Mouse (Mus musculus) limb, embryonic 12.5 days (tissue): Measurements from ENCODE around the gene Tsen54. TPM values are rescaled to one million over a fixed set of nuclear protein-coding genes. Genes with fewer than 3 reads are reported as not detected.

ENCODE experiments used
- ATAC-seq: fragments of 200-750 bp; cut with Nextera tagmentation; 2 replicates; pipeline ENCODE4 v1.8.0; 2017; ENCODE audit warnings: low read depth, moderate TSS enrichment; ENCODE audit not compliant: insufficient number of reproducible peaks, insufficient read depth, low FRiP score, low TSS enrichment
- H3K27ac ChIP-seq: fragments of 300-500 bp; sonication (generic); 2 replicates; pipeline ENCODE4 v1.5.1; 2016; ENCODE audit warnings: mild to moderate bottlenecking, moderate library complexity
- H3K27me3 ChIP-seq: fragments of 300-500 bp; sonication (generic); 2 replicates; pipeline ENCODE4 v1.6.1; 2016; ENCODE audit warnings: mild to moderate bottlenecking, moderate library complexity
- H3K36me3 ChIP-seq: fragments of 300-500 bp; sonication (generic); 2 replicates; pipeline ENCODE4 v1.6.1; 2016; ENCODE audit warnings: mild to moderate bottlenecking, moderate library complexity
- H3K4me1 ChIP-seq: fragments of 300-500 bp; sonication (generic); replicated peaks from 2 replicates; pipeline ENCODE4 v1.6.1; 2016
- H3K4me2 ChIP-seq: fragments of 300-500 bp; sonication (generic); 2 replicates; pipeline ENCODE4 v1.6.1; 2016; ENCODE audit warnings: mild to moderate bottlenecking, moderate library complexity
- H3K4me3 ChIP-seq: fragments of 300-500 bp; sonication (generic); replicated peaks from 2 replicates; pipeline ENCODE4 v1.5.1; 2016; ENCODE audit warnings: mild to moderate bottlenecking
- H3K9ac ChIP-seq: fragments of 300-500 bp; sonication (generic); replicated peaks from 2 replicates; pipeline ENCODE4 v1.6.1; 2016; ENCODE audit warnings: mild to moderate bottlenecking, moderate library complexity
- H3K9me3 ChIP-seq: fragments of 300-500 bp; sonication (generic); 2 replicates; pipeline ENCODE4 v1.6.1; 2016; ENCODE audit warnings: mild to moderate bottlenecking, moderate library complexity
- WGBS: fragments of 180-500 bp; shearing (Covaris S2); methylation state at CpG from one replicate; pipeline ENCODE4 v1.1.7; 2016; 5-methylcytosine and 5-hydroxymethylcytosine counted together
- polyA plus RNA-seq: library from polyadenylated mRNA; unstranded; fragments of >200 nt; fragmentation: Nextera tagmentation; extraction: Ambion mirVana; gene quantifications from 2 replicates; pipeline ENCODE4 v1.2.1, GENCODE M21; 2016

Gene Tsen54
- polyA plus RNA-seq, 1 experiment from 2014 or later = 36.1 TPM

- Histone ChIP-seq H3K9me3 (no peaks in the 10 kb centered on the region), H3K4me2 (no peak overlapping the region), H3K4me1 (peaks cover 4% of the 10 kb centered on the region; the same call in 1 of the 2 replicates), H3K36me3 (peaks cover 95% of the 10 kb centered on the region), H3K27ac (no peak overlapping the region), H3K27me3 (no peaks in the 10 kb centered on the region), H3K9ac (no peak overlapping the region), H3K4me3 (no peak overlapping the region)
- ATAC-seq = no peak
- 94% methylated on average over 24 of the region's 24 CpGs for WGBS
These were observed 11.3 kb upstream of the Tsen54 start for GRCm38 (mm10) chr11:115803072-115803709.

DNA sequence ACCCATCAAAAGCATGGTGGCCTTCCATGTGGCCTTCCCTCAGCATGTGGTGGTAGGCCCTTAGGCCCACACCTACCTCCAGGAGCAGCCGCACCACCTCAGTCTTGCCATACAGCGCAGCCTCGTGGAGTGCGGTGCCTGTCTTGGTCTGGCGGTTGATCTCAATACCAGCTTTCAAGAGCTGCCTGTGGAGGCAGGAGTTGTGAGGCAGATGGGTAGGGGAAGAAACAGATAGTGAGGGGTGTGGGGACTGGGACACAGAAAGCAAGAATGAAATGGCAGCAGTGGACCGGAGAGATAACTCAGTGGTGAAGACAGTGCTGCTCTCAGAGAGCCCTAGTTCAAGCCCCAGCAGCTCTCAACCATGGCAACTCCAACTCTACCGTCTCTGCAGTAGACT, 9.5 kb upstream of the Tsen54 start:
- Histone ChIP-seq H3K27ac (no peak overlapping the region), H3K4me3 (no peak overlapping the region), H3K36me3 (peaks cover 93% of the 10 kb centered on the region), H3K4me1 (peaks cover 22% of the 10 kb centered on the region), H3K9me3 (no peaks in the 10 kb centered on the region), H3K27me3 (no peaks in the 10 kb centered on the region), H3K4me2 (no peak overlapping the region), H3K9ac (no peak overlapping the region)
- WGBS = 97% methylated on average over 7 of the region's 7 CpGs
- no peak for ATAC-seq

DNA sequence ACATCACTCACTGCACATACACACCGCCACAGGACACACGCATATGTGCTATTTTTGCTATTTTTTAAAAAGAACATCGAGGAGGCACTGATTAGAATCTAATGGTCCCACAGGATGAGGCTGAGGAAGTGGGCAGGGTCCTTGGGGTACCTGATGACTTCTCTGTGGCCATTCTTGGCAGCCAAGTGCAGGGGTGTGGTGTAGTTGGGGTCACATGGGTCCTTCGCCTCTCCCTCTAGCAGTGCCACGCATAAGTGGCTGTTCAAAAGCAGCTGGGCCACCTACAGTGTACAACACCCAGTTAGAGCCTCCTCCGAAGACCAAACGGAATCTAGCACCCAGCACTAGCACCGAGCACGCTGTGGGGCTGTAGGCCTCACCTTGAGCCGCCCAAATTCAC, 8.4 kb upstream of the Tsen54 start:
- WGBS = 92% methylated on average over 10 of the region's 10 CpGs
- Histone ChIP-seq H3K27ac (no peak overlapping the region), H3K4me2 (no peak overlapping the region), H3K4me1 (peaks cover 34% of the 10 kb centered on the region), H3K4me3 (no peak overlapping the region), H3K9ac (no peak overlapping the region), H3K36me3 (peaks cover 93% of the 10 kb centered on the region), H3K27me3 (no peaks in the 10 kb centered on the region), H3K9me3 (no peaks in the 10 kb centered on the region)
- no peak for ATAC-seq

DNA sequence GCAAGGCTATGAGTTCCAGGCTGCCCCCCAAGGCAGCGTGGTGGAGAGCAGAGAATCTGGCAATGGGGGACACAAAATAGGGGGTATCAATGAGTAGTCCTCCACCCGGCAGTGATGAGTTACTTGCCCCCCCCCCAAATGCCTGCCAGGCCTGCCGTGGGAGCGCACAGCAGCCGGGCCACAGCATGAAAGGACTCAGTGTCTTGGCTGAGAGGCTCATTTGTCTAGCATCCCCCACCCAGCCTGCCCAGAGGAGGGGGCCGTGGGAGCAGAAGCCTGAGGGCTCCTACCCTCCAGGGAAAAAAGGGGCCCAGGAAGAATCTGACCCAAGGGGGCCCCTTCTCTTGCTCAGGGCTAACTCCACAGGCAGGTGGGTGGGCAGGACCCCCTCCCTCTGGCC, 7.2 kb upstream of the Tsen54 start:
- H3K27ac ChIP-seq = peak overlapping the region; percentile 23; the same call in 1 of the 2 replicates

GRCm38 (mm10) chr11:115807971-115808370, 6.6 kb upstream of the Tsen54 start:
- H3K36me3 ChIP-seq = peaks cover 84% of the 10 kb centered on the region
- H3K27me3 ChIP-seq = no peaks in the 10 kb centered on the region
- no peak overlapping the region for H3K9ac ChIP-seq
- H3K4me1 ChIP-seq = peaks cover 51% of the 10 kb centered on the region
- no peak overlapping the region for H3K4me3 ChIP-seq
- no peaks in the 10 kb centered on the region for H3K9me3 ChIP-seq
- no peak for ATAC-seq
- WGBS = 80% methylated on average over 11 of the region's 11 CpGs
- 0 out of 2 replicates have a peak overlapping the region, but pooled peaks have one; percentile 66 for H3K27ac ChIP-seq
- no peak overlapping the region; the same call in 1 of the 2 replicates for H3K4me2 ChIP-seq

More for the DNA sequence above, 7.2 kb upstream of the Tsen54 start:
- H3K9ac ChIP-seq = peak overlapping the region; percentile 4; the same call in 1 of the 2 replicates
- 90% methylated on average over 6 of the region's 6 CpGs for WGBS
- no peak overlapping the region for H3K4me2 ChIP-seq
- ATAC-seq = no peak
- no peaks in the 10 kb centered on the region for H3K9me3 ChIP-seq
- no peaks in the 10 kb centered on the region for H3K27me3 ChIP-seq
- no peak overlapping the region for H3K4me3 ChIP-seq
- H3K4me1 ChIP-seq = peaks cover 45% of the 10 kb centered on the region
- peaks cover 91% of the 10 kb centered on the region for H3K36me3 ChIP-seq

GRCm38 (mm10) chr11:115808696-115809310, 5.7 kb upstream of the Tsen54 start:
- peak overlapping the region; percentile 66 for H3K27ac ChIP-seq
- peak overlapping the region; percentile 13 for H3K4me3 ChIP-seq
- ATAC-seq = no peak
- H3K4me2 ChIP-seq = peak overlapping the region; percentile 41
- no peaks in the 10 kb centered on the region for H3K27me3 ChIP-seq
- WGBS = 56% methylated on average over 10 of the region's 10 CpGs
- peaks cover 76% of the 10 kb centered on the region for H3K36me3 ChIP-seq
- peaks cover 51% of the 10 kb centered on the region for H3K4me1 ChIP-seq
- H3K9me3 ChIP-seq = no peaks in the 10 kb centered on the region
- H3K9ac ChIP-seq = peak overlapping the region; percentile 34; the same call in 1 of the 2 replicates

- ATAC-seq = no peak
- Histone ChIP-seq H3K36me3 (peaks cover 72% of the 10 kb centered on the region), H3K9ac (peak overlapping the region; percentile 34; the same call in 1 of the 2 replicates), H3K9me3 (no peaks in the 10 kb centered on the region), H3K27ac (peak overlapping the region; percentile 66), H3K4me2 (peak overlapping the region; percentile 41), H3K4me1 (peaks cover 54% of the 10 kb centered on the region), H3K4me3 (peak overlapping the region; percentile 13), H3K27me3 (no peaks in the 10 kb centered on the region)
- WGBS = 71% methylated on average over 8 of the region's 8 CpGs
These were observed 5.2 kb upstream of the Tsen54 start for GRCm38 (mm10) chr11:115809311-115809781.

DNA sequence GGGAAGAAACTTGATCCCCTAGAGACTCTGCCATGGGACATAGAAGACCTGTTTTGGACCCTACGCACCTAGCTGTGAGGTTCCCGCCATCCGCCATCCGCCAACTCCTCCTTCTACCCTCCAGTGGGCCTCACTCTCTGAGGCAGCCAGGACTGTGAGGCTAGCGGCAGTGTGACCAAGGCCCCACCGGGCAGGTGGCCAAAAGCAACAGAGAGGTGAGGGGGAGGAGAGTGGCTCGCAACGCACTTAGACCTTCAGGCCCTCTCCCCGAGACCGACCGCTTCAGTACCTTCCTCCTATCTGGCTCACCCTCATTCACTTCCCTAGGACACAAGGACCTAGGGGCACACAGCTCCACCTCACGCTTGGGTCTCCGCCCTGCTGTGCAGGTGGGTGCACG, 4.1 kb upstream of the Tsen54 start:
- H3K4me1 ChIP-seq = peaks cover 61% of the 10 kb centered on the region
- 0 out of 2 replicates have a peak overlapping the region, but pooled peaks have one; percentile 64 for H3K27ac ChIP-seq
- no peaks in the 10 kb centered on the region for H3K27me3 ChIP-seq
- H3K9me3 ChIP-seq = no peaks in the 10 kb centered on the region
- no peak for ATAC-seq
- WGBS = 83% methylated on average over 14 of the region's 14 CpGs
- H3K9ac ChIP-seq = no peak overlapping the region
- peak overlapping the region; percentile 95 for H3K4me3 ChIP-seq
- peak overlapping the region; percentile 89 for H3K4me2 ChIP-seq
- H3K36me3 ChIP-seq = peaks cover 61% of the 10 kb centered on the region

GRCm38 (mm10) chr11:115811381-115812093, 3.0 kb upstream of the Tsen54 start:
- Histone ChIP-seq H3K4me1 (peaks cover 68% of the 10 kb centered on the region), H3K27me3 (no peaks in the 10 kb centered on the region), H3K27ac (no peak overlapping the region), H3K9ac (peak overlapping the region; percentile 83), H3K36me3 (peaks cover 52% of the 10 kb centered on the region), H3K9me3 (no peaks in the 10 kb centered on the region), H3K4me2 (peak overlapping the region; percentile 89), H3K4me3 (peak overlapping the region; percentile 95)
- ATAC-seq = no peak
- 82% methylated on average over 20 of the region's 20 CpGs for WGBS

DNA sequence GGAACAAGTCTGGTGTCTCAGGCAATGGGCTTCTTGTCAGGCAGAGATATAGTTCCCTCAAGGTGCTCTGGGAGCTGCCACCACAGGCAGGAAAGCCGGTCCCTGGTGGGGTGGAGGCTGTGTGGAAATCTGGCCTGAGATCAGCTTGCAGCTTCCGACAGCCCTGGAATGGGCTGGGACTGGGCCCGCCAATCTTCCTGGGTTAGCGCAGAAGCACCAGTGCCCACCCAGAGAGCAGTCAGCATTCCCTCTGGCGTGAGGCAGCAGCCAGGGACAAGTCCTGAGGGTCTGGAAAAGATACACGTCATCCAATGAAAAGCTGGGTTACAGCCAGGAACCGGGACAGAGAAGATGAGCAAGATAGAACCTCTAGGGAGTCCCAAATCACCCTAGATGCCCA, 2.4 kb upstream of the Tsen54 start:
- no peaks in the 10 kb centered on the region for H3K27me3 ChIP-seq
- no peaks in the 10 kb centered on the region for H3K9me3 ChIP-seq
- H3K36me3 ChIP-seq = peaks cover 50% of the 10 kb centered on the region
- H3K27ac ChIP-seq = no peak overlapping the region
- peak overlapping the region; percentile 95 for H3K4me3 ChIP-seq
- H3K9ac ChIP-seq = peak overlapping the region; percentile 83
- H3K4me2 ChIP-seq = peak overlapping the region; percentile 89
- peaks cover 68% of the 10 kb centered on the region for H3K4me1 ChIP-seq
- no peak for ATAC-seq
- WGBS = 55% methylated on average over 7 of the region's 7 CpGs
